Mouse (Mus musculus) limb, embryonic 15.5 days (tissue): ENCODE data around the gene Gm20388. TPM values are rescaled to one million over a fixed set of nuclear protein-coding genes. Genes with fewer than 3 reads are reported as not detected.

ENCODE experiments used
- ATAC-seq: fragments of 200-750 bp; cut with Nextera tagmentation; 2 replicates; pipeline ENCODE4 v1.8.0; 2017; ENCODE audit warnings: low read depth, moderate TSS enrichment; ENCODE audit not compliant: insufficient number of reproducible peaks, low FRiP score, low TSS enrichment
- H3K27ac ChIP-seq: fragments of 300-500 bp; sonication (generic); 2 replicates; pipeline ENCODE4 v1.5.1; 2015; ENCODE audit warnings: moderate library complexity, mild to moderate bottlenecking, inconsistent platforms
- H3K27me3 ChIP-seq: fragments of 300-500 bp; sonication (generic); 2 replicates; pipeline ENCODE4 v1.6.1; 2015; ENCODE audit warnings: inconsistent platforms
- H3K36me3 ChIP-seq: fragments of 300-500 bp; sonication (generic); 2 replicates; pipeline ENCODE4 v1.6.1; 2015; ENCODE audit warnings: inconsistent platforms
- H3K4me1 ChIP-seq: fragments of 300-500 bp; sonication (generic); 2 replicates; pipeline ENCODE4 v1.6.1; 2015; ENCODE audit warnings: inconsistent platforms
- H3K4me2 ChIP-seq: fragments of 300-500 bp; sonication (generic); 2 replicates; pipeline ENCODE4 v1.6.1; 2015; ENCODE audit warnings: mild to moderate bottlenecking, inconsistent platforms
- H3K4me3 ChIP-seq: fragments of 300-500 bp; sonication (generic); 2 replicates; pipeline ENCODE4 v1.5.1; 2015; ENCODE audit warnings: mild to moderate bottlenecking, inconsistent platforms
- H3K9ac ChIP-seq: fragments of 300-500 bp; sonication (generic); 2 replicates; pipeline ENCODE4 v1.6.1; 2015; ENCODE audit warnings: inconsistent platforms
- H3K9me3 ChIP-seq: fragments of 300-500 bp; sonication (generic); 2 replicates; pipeline ENCODE4 v1.6.1; 2016; ENCODE audit warnings: inconsistent platforms
- WGBS: fragments of 180-500 bp; shearing (Covaris S2); methylation state at CpG from one replicate; pipeline ENCODE4 v1.1.7; 2015; 5-methylcytosine and 5-hydroxymethylcytosine counted together
- polyA plus RNA-seq: library from polyadenylated mRNA; unstranded; fragments of >200 nt; fragmentation: Nextera tagmentation; extraction: Ambion mirVana; gene quantifications from 2 replicates; pipeline ENCODE4 v1.2.1, GENCODE M21; 2015

Gene Gm20388
- polyA plus RNA-seq, 1 experiment from 2014 or later, result 4.9 TPM

DNA sequence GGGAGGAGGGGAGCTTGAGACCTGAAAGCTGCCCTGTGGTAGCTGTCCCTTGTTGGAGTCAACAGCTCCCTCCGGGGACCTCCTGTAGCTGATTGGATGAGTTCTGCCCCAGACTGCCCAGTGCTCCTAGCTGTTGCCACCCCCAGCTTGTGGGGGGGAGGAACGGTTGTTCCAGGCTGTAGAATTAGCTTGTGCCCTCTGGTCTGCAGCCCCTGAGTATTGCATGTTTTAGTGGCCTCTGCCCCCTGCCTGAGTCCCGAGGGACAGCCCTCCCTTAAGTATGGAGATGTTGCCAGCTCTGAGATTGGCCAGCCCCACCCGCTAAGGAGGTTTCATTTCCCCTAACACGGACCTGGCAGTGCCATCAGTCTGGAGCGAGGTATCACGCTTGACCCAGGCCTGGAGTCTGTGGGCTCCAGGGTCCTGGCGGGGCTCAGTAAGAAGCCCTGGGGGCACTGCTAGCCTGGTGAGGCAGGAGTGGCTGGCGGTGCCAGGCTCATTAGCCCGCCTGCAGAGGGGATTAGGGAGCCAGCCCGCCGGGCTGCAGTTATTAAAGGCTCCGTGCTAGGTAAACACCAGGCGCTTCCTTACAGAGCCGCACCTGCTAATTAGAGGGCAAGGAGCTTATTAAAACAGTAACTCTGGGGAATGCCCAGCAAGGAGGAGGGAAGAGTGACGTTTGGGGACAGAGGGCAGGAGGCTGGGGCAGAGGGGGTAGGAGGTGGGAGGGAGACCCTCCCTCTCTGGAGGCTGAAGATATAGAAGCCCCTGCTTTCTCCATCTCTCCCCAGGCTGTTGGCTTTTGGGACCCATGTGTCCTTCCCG lies 424.8 kb downstream of the Gm20388 start:
- no peak overlapping the region for H3K4me3 ChIP-seq
- H3K27me3 ChIP-seq, result no peaks in the 10 kb centered on the region
- H3K4me1 ChIP-seq, result peaks cover 65% of the 10 kb centered on the region
- peak; percentile 46; the same call in 1 of the 2 replicates for ATAC-seq
- H3K27ac ChIP-seq, result peak overlapping the region; percentile 67
- no peaks in the 10 kb centered on the region for H3K36me3 ChIP-seq
- 10% methylated on average over 17 of the region's 17 CpGs for WGBS
- peak overlapping the region; percentile 35 for H3K4me2 ChIP-seq
- H3K9ac ChIP-seq, result no peak overlapping the region
- H3K9me3 ChIP-seq, result no peaks in the 10 kb centered on the region

DNA sequence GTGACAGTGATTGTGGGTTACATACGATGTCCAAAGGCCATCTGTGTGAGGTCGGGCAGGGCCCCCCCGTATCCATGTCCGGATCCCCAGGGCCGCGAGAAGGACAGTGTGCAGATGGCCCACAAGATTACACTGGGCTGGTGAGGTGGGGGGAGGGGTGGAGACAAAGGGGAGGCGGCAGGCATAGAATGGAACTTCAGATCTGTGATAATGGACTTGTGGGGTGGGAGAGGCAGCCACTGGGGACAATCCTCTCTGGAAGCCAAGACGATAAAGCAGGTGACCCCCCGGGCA lies 425.4 kb downstream of the Gm20388 start:
- H3K9ac ChIP-seq, result no peak overlapping the region
- H3K9me3 ChIP-seq, result no peaks in the 10 kb centered on the region
- H3K4me1 ChIP-seq, result peaks cover 60% of the 10 kb centered on the region
- WGBS, result 8% methylated on average over 9 of the region's 9 CpGs
- H3K27ac ChIP-seq, result no peak overlapping the region
- no peaks in the 10 kb centered on the region for H3K36me3 ChIP-seq
- no peaks in the 10 kb centered on the region for H3K27me3 ChIP-seq
- ATAC-seq, result no peak
- H3K4me2 ChIP-seq, result peak overlapping the region; percentile 35; the same call in 1 of the 2 replicates
- H3K4me3 ChIP-seq, result no peak overlapping the region

- Histone ChIP-seq H3K27me3 (no peaks in the 10 kb centered on the region), H3K27ac (no peak overlapping the region), H3K4me2 (no peak overlapping the region), H3K36me3 (no peaks in the 10 kb centered on the region), H3K4me1 (peaks cover 58% of the 10 kb centered on the region), H3K9me3 (no peaks in the 10 kb centered on the region), H3K4me3 (no peak overlapping the region), H3K9ac (no peak overlapping the region)
- WGBS, result 45% methylated on average over 5 of the region's 5 CpGs
- ATAC-seq, result no peak
Observed at GRCm38 (mm10) chr8:120336909-120337555, 426.4 kb downstream of the Gm20388 start.

- Histone ChIP-seq H3K4me3 (no peak overlapping the region), H3K36me3 (no peaks in the 10 kb centered on the region), H3K9ac (no peak overlapping the region), H3K27ac (no peak overlapping the region), H3K9me3 (no peaks in the 10 kb centered on the region), H3K27me3 (no peaks in the 10 kb centered on the region), H3K4me2 (no peak overlapping the region), H3K4me1 (peaks cover 56% of the 10 kb centered on the region)
- WGBS, result 70% methylated on average over 5 of the region's 5 CpGs
- no peak for ATAC-seq
Observed at GRCm38 (mm10) chr8:120337627-120338026, 427.0 kb downstream of the Gm20388 start.

DNA sequence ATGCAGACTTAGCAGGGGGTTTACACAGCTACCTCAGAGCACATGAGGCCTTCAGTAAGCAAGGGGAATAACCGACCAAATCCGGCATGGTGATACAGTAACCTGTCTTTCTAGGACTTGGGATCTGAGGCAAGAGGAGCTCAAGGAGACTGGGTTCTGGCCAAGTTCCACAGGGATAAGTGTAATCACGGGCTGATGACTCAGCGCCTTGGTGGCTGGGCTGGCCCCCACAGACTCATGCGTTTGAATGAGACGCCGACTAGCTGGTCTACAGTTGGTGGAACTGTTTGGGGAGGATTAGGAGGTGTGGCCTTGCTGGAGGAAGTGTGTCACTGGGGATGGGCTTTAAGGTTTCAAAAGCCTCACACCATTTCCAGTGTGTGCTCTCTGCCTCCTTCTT lies 428.0 kb downstream of the Gm20388 start:
- Histone ChIP-seq H3K4me2 (no peak overlapping the region), H3K36me3 (no peaks in the 10 kb centered on the region), H3K4me1 (peaks cover 60% of the 10 kb centered on the region), H3K9me3 (no peaks in the 10 kb centered on the region), H3K9ac (no peak overlapping the region), H3K27ac (no peak overlapping the region), H3K27me3 (no peaks in the 10 kb centered on the region), H3K4me3 (no peak overlapping the region)
- WGBS, result 87% methylated on average over 7 of the region's 7 CpGs
- ATAC-seq, result no peak

DNA sequence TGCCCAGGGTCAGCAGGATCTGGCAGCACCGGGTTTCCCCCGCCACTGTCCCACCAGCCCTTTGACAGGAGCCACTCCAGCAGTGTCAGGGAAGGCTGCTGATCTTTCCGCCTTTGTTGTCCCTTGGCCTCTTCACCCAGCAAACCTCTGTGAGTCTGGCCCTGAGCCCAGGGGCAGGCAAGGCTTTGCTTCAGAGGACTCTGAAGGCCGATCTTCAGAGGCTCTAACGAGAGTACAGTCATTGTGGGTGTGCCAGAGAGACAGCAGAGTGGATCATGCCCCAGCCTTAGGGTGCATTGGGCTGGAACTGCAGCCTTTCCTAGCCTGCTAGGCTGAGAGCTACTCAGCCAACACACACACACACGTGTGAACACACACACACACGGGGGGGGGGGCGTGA lies 429.1 kb downstream of the Gm20388 start:
- no peak for ATAC-seq
- Histone ChIP-seq H3K9ac (no peak overlapping the region), H3K27me3 (no peaks in the 10 kb centered on the region), H3K4me1 (peaks cover 63% of the 10 kb centered on the region), H3K27ac (no peak overlapping the region), H3K4me2 (no peak overlapping the region), H3K36me3 (no peaks in the 10 kb centered on the region), H3K4me3 (no peak overlapping the region), H3K9me3 (no peaks in the 10 kb centered on the region)
- 60% methylated on average over 7 of the region's 8 CpGs for WGBS

DNA sequence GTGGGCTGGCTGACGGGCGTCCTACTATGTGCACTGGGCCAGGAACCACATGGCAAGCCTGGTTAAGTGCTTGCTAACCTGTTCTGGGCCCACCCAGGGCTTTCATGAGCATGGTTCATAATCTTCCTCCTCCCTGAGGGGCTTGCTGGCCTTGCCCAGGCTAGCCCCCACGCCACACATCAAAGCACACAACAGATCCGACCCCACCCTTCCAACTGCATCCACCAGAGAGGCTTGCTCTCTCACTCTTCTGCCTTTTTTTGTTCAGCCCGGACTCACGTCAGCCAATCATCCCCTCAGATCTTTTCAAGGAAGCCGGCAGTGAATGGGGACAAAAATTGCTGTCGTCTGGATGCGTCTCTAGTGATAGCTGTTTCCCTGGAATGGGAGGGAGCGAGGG lies 430.5 kb downstream of the Gm20388 start:
- no peaks in the 10 kb centered on the region for H3K9me3 ChIP-seq
- no peaks in the 10 kb centered on the region for H3K27me3 ChIP-seq
- H3K4me3 ChIP-seq, result no peak overlapping the region
- no peak overlapping the region for H3K27ac ChIP-seq
- no peak overlapping the region for H3K4me2 ChIP-seq
- WGBS, result 79% methylated on average over 10 of the region's 10 CpGs
- H3K4me1 ChIP-seq, result peaks cover 49% of the 10 kb centered on the region
- H3K36me3 ChIP-seq, result no peaks in the 10 kb centered on the region
- H3K9ac ChIP-seq, result no peak overlapping the region
- no peak for ATAC-seq

- Histone ChIP-seq H3K36me3 (no peaks in the 10 kb centered on the region), H3K4me2 (no peak overlapping the region), H3K9ac (no peak overlapping the region), H3K4me3 (no peak overlapping the region), H3K9me3 (no peaks in the 10 kb centered on the region), H3K27me3 (0 out of 2 replicates have a peak, but pooled peaks cover 4% of the 10 kb centered on the region), H3K27ac (no peak overlapping the region), H3K4me1 (peaks cover 53% of the 10 kb centered on the region)
- WGBS, result 53% methylated on average over 7 of the region's 7 CpGs
- no peak for ATAC-seq
Observed at GRCm38 (mm10) chr8:120342847-120343548, 432.4 kb downstream of the Gm20388 start.

- H3K4me2 ChIP-seq, result no peak overlapping the region
- H3K27ac ChIP-seq, result no peak overlapping the region
- WGBS, result 61% methylated on average over 12 of the region's 12 CpGs
- no peak overlapping the region for H3K4me3 ChIP-seq
- H3K36me3 ChIP-seq, result no peaks in the 10 kb centered on the region
- H3K9ac ChIP-seq, result no peak overlapping the region
- peaks cover 56% of the 10 kb centered on the region for H3K4me1 ChIP-seq
- no peak for ATAC-seq
- H3K9me3 ChIP-seq, result no peaks in the 10 kb centered on the region
- 0 out of 2 replicates have a peak, but pooled peaks cover 4% of the 10 kb centered on the region for H3K27me3 ChIP-seq
Observed at GRCm38 (mm10) chr8:120343582-120343981, 432.9 kb downstream of the Gm20388 start.

DNA sequence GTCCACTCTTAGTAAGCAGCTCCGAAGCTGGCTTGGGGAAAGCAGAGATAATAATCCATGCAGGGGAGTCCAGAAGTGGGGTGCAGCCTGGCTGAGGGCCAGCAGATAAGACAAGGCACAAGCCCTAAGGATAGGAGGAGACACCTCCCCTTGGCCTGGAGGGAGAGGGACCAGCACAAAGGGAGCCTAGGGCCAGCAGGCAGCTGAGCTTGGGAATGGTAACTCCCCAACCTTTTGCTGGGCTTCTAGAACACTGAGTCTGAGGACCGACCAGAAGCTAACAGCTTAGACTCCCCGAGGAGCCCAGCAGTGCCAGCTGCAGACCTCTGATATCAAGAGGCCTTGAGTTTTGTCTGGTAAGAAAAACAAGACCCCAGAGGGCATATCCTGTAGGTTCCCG lies 433.5 kb downstream of the Gm20388 start:
- H3K9me3 ChIP-seq, result no peaks in the 10 kb centered on the region
- H3K4me3 ChIP-seq, result no peak overlapping the region
- ATAC-seq, result no peak
- 0 out of 2 replicates have a peak, but pooled peaks cover 4% of the 10 kb centered on the region for H3K27me3 ChIP-seq
- no peaks in the 10 kb centered on the region for H3K36me3 ChIP-seq
- peaks cover 55% of the 10 kb centered on the region for H3K4me1 ChIP-seq
- H3K27ac ChIP-seq, result no peak overlapping the region
- 30% methylated on average over 4 of the region's 4 CpGs for WGBS
- no peak overlapping the region for H3K9ac ChIP-seq
- no peak overlapping the region for H3K4me2 ChIP-seq

- no peak for ATAC-seq
- no peaks in the 10 kb centered on the region for H3K36me3 ChIP-seq
- H3K4me3 ChIP-seq, result no peak overlapping the region
- WGBS, result 44% methylated on average over 13 of the region's 13 CpGs
- peaks cover 51% of the 10 kb centered on the region for H3K4me1 ChIP-seq
- no peak overlapping the region for H3K4me2 ChIP-seq
- H3K9me3 ChIP-seq, result no peaks in the 10 kb centered on the region
- H3K9ac ChIP-seq, result no peak overlapping the region
- no peak overlapping the region for H3K27ac ChIP-seq
- H3K27me3 ChIP-seq, result 0 out of 2 replicates have a peak, but pooled peaks cover 4% of the 10 kb centered on the region
Observed at GRCm38 (mm10) chr8:120344583-120344982, 433.9 kb downstream of the Gm20388 start.
